Mouse (Mus musculus) ES-E14 (cell line): ENCODE measurements around the gene Ctsa. TPM values are rescaled to one million over a fixed set of nuclear protein-coding genes. Genes with fewer than 3 reads are reported as not detected.
A peak's percentile ranks its signal among the peaks of the same experiment; 100 is the strongest.
"Not testable (repeated sequence)": the region's sequence is repeated elsewhere in the genome, so short reads cannot be mapped to it uniquely, and the experiment has no call there.

Experiments used
- DNase-seq: peaks from one replicate; pipeline ENCODE4 v3.0.0-alpha.2; 2013; ENCODE audit warnings: low read depth, low spot score
- H3K27ac ChIP-seq: 2 replicates; pipeline ENCODE4 v1.5.1; 2012; ENCODE audit warnings: low read depth, mild to moderate bottlenecking, low read length, moderate library complexity, mixed read lengths; ENCODE audit not compliant: poor library complexity, insufficient read depth, severe bottlenecking
- H3K36me3 ChIP-seq: 2 replicates; pipeline ENCODE4 v1.6.1; 2012; ENCODE audit warnings: mild to moderate bottlenecking, low read length, moderate library complexity, mixed read lengths; ENCODE audit not compliant: control insufficient read depth, poor library complexity, insufficient read depth, severe bottlenecking
- H3K4me1 ChIP-seq, 2 experiments: fragments of 150-350 bp in 1 of 2; sonication (generic) in 1 of 2; 2 replicates each; pipeline ENCODE4 v1.6.1; 2012; ENCODE audit warnings: low read length in 2 of 2, mild to moderate bottlenecking in 1 of 2, mixed read lengths in 1 of 2; ENCODE audit not compliant: control insufficient read depth in 2 of 2, insufficient read depth in 2 of 2, poor library complexity in 1 of 2
- H3K4me3 ChIP-seq, 2 experiments: fragments of 150-350 bp in 1 of 2; sonication (generic) in 1 of 2; 2 replicates each; pipeline ENCODE4 v1.5.1; 2012; ENCODE audit warnings: low read length in 2 of 2, low read depth in 1 of 2, mild to moderate bottlenecking in 1 of 2, mixed read lengths in 1 of 2; ENCODE audit not compliant: insufficient read depth in 1 of 2, poor library complexity in 1 of 2, severe bottlenecking in 1 of 2
- H3K9ac ChIP-seq: 2 replicates; pipeline ENCODE4 v1.6.1; 2012; ENCODE audit warnings: low read depth, mild to moderate bottlenecking, low read length, mixed read lengths; ENCODE audit not compliant: poor library complexity, insufficient read depth, severe bottlenecking
- H3K9me3 ChIP-seq: fragments of 150-350 bp; sonication (generic); 2 replicates; pipeline ENCODE4 v1.6.1; 2012; ENCODE audit warnings: low read depth, mild to moderate bottlenecking, low read length; ENCODE audit not compliant: control insufficient read depth, insufficient read depth
- CHD2 ChIP-seq: IDR thresholded peaks from 2 replicates; pipeline ENCODE4 v1.6.1; 2014; ENCODE audit warnings: mild to moderate bottlenecking, low read depth, low read length, inconsistent platforms
- HCFC1 ChIP-seq: IDR thresholded peaks from 2 replicates; pipeline ENCODE4 v1.6.1; 2012; ENCODE audit warnings: low read length, inconsistent platforms, borderline replicate concordance; ENCODE audit not compliant: insufficient read depth
- MAFK ChIP-seq: IDR thresholded peaks from 2 replicates; pipeline ENCODE4 v1.6.1; 2014; ENCODE audit warnings: mild to moderate bottlenecking, low read depth, low read length, inconsistent platforms; ENCODE audit not compliant: insufficient read depth
- ZC3H11A ChIP-seq: IDR thresholded peaks from 2 replicates; pipeline ENCODE4 v1.6.1; 2012; ENCODE audit warnings: low read depth, mild to moderate bottlenecking, inconsistent platforms, low read length, borderline replicate concordance
- ZNF384 ChIP-seq: IDR thresholded peaks from 2 replicates; pipeline ENCODE4 v1.6.1; 2012; ENCODE audit warnings: low read depth, low read length, inconsistent platforms
- in situ Hi-C, 2 experiments: fragments of 600-800 bp; cut with MboI; formaldehyde crosslinking; loops; one replicate each; pipeline ENCODE4 v1.15.1; 2025; ENCODE audit warnings: low sequenced_read_pairs in 2 of 2, inconsistent platforms in 1 of 2; ENCODE audit not compliant: unreplicated experiment in 2 of 2
- total RNA-seq: library from RNA; depleted of rRNA; stranded (reverse); fragments of 300-350 nt; gene quantifications from 2 replicates; pipeline ENCODE4 v1.2.3, GENCODE M21; 2012

Gene Ctsa
- total RNA-seq, 1 experiment = 103 TPM

DNA sequence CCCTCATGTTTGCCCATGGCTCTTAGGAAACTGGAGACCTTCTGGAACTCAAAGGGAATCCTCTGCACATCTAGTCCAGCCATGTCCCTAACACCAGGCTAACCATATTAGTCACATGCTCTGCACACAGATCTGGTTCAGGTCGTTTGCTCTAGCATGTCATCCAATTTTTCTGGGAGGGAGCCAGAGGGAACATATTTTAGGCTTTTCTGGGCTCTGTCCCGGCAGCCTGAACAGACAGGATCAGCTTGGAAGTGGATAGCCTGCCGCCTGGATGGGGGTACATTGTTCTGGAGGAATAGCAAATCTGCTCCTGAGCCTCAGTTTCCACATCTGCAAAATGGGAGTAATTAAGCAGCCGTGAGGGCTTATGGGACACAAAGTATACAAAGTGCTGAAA is 28.4 kb downstream of the Ctsa start:
- Histone ChIP-seq H3K27ac (0 out of 2 replicates have a peak overlapping the region, but pooled peaks have one; percentile 9), H3K36me3 (no peaks in the 10 kb centered on the region), H3K4me3 (no peak overlapping the region), H3K9me3 (no peaks in the 10 kb centered on the region), H3K4me1 (peaks cover 22 to 31% of the 10 kb centered on the region in 2 experiments), H3K9ac (no peak overlapping the region)
- in situ Hi-C loops = no loop called here
- no peak for DNase-seq
- TF ChIP-seq ZNF384 (no peak), ZC3H11A (no peak), HCFC1 (no peak), MAFK (no peak), CHD2 (no peak)

DNA sequence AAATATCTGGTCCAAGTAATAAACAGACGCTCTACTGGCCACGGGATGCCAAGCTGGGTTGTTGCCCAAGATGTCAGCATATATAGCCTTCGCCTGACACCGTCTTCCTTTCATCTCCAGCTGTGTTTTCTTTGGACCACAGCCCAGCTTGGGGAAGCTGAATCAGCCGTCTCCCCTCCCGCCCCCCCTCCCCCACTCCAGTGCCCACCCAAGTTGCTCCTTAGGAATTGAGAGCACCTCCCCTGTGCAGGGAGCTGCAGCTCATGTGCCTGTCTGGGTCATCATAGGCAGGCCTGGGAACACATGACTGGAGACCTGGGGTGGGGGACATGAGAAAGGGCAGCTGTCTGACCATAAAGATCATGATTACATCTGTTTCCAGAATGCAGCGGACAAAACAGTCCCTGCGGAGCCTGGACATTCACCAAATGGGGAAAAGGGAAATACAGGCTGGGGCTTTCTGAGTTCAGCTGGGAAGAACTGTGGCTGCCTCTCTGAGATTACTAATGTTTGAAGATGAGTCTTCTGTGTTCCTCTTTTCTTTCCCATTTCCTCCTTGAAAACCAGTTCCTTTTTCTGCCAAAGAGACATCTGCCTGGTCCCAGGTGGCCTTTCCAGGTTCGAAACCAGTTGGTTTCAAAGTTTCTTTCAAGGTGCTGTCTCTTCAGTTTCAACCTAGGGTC is 29.6 kb downstream of the Ctsa start:
- H3K9me3 ChIP-seq = no peaks in the 10 kb centered on the region
- H3K27ac ChIP-seq = no peak overlapping the region; the same call in 1 of the 2 replicates
- in situ Hi-C loops = no loop called here
- H3K9ac ChIP-seq = no peak overlapping the region; the same call in 1 of the 2 replicates
- no peak overlapping the region for H3K4me3 ChIP-seq
- H3K4me1 ChIP-seq = peaks cover 22 to 37% of the 10 kb centered on the region in 2 experiments
- no peaks in the 10 kb centered on the region for H3K36me3 ChIP-seq
- TF ChIP-seq ZC3H11A (no peak), CHD2 (no peak), HCFC1 (no peak), MAFK (no peak), ZNF384 (no peak)
- DNase-seq = no peak

DNA sequence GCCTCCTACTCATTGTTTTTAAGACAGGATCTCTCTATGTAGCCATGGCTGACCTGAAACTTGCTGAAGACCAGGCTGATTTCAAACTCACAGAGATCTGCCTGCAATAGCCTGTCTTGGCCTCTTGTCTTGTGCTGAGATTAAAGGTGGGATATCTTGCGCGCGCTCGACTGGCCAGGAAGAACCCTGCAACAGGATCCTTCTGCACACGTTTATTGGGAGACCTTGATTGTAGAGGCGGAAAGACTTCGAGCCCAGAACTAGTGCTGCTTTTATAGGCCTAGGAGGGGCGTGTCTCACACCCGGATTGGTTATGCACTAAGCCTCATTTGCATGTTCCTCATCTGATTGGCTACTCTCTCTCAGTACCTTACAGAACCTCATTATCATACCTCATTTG is 30.7 kb downstream of the Ctsa start:
- H3K9ac ChIP-seq, in situ Hi-C loops, H3K4me3 ChIP-seq, H3K27ac ChIP-seq, DNase-seq, H3K36me3 ChIP-seq, H3K9me3 ChIP-seq: not testable (repeated sequence)
- H3K4me1 ChIP-seq = peaks cover 17 to 39% of the 10 kb centered on the region in 2 experiments

DNA sequence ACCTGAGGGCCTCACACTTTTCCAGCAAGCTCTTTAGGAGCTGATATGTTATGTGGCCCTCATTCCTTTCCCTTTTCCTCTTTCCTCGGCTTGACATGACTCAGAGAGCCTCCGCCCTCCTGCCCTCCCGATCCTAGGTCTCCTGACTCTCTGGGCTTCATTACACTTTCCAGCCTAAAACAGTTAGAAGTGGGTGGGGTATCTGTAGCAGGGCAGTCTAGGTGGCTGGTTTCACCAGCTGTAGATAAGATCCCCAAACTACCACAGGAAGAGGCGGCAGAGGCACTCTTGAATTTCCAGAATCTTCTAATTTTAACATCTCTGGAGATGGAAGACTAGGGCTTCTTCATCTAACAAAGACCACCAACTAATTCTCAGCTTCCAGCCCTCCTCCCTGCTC is 31.9 kb downstream of the Ctsa start:
- Histone ChIP-seq H3K4me1 (peaks cover 10 to 33% of the 10 kb centered on the region in 2 experiments), H3K4me3 (no peak overlapping the region), H3K9me3 (no peaks in the 10 kb centered on the region), H3K36me3 (no peaks in the 10 kb centered on the region), H3K27ac (peak overlapping the region; percentile 19; the same call in 1 of the 2 replicates), H3K9ac (no peak overlapping the region)
- DNase-seq = no peak
- in situ Hi-C loops = no loop called here
- no peak for TF ChIP-seq HCFC1
- TF ChIP-seq CHD2 = no peak
- no peak for TF ChIP-seq ZC3H11A
- TF ChIP-seq ZNF384 = no peak
- no peak for TF ChIP-seq MAFK
